Mouse (Mus musculus) kidney, postnatal 0 days (tissue): ENCODE measurements at regions not wholly inside any gene's neighbourhood (a gene's known extent, or its start where the extent isn't known, plus 50 kb on each side); places are given as distances from the start of the nearest gene placed in this dataset.

Experiments
- ATAC-seq: fragments of 200-750 bp; cut with Nextera tagmentation; replicated peaks from 2 replicates; pipeline ENCODE4 v1.8.0; 2017; ENCODE audit warnings: low read depth, moderate number of reproducible peaks, moderate TSS enrichment, moderate library complexity; ENCODE audit not compliant: low FRiP score
- DNase-seq: peaks from one replicate; pipeline ENCODE4 v3.0.0-alpha.2; 2016; ENCODE audit warnings: low spot score
- H3K27ac ChIP-seq: fragments of 300-500 bp; sonication (generic); 2 replicates; pipeline ENCODE4 v1.5.1; 2014; ENCODE audit warnings: mild to moderate bottlenecking
- H3K27me3 ChIP-seq: fragments of 300-500 bp; sonication (generic); 2 replicates; pipeline ENCODE4 v1.6.1; 2014; ENCODE audit warnings: low read length, mixed read lengths; ENCODE audit not compliant: insufficient read depth
- H3K36me3 ChIP-seq: fragments of 300-500 bp; sonication (generic); 2 replicates; pipeline ENCODE4 v1.6.1; 2014; ENCODE audit warnings: low read length, mixed read lengths; ENCODE audit not compliant: insufficient read depth
- H3K4me1 ChIP-seq: fragments of 300-500 bp; sonication (generic); replicated peaks from 2 replicates; pipeline ENCODE4 v1.6.1; 2014; ENCODE audit warnings: antibody characterized with exemption, low read length, mixed read lengths; ENCODE audit not compliant: insufficient read depth
- H3K4me2 ChIP-seq: fragments of 300-500 bp; sonication (generic); 2 replicates; pipeline ENCODE4 v1.6.1; 2014; ENCODE audit warnings: mild to moderate bottlenecking, low read length, moderate library complexity, mixed read lengths
- H3K4me3 ChIP-seq: fragments of 300-500 bp; sonication (generic); replicated peaks from 2 replicates; pipeline ENCODE4 v1.5.1; 2014; ENCODE audit warnings: low read depth, low read length
- H3K9ac ChIP-seq: fragments of 300-500 bp; sonication (generic); 2 replicates; pipeline ENCODE4 v1.6.1; 2014; ENCODE audit warnings: low read depth, low read length
- H3K9me3 ChIP-seq: fragments of 300-500 bp; sonication (generic); replicated peaks from 2 replicates; pipeline ENCODE4 v1.6.1; 2016; ENCODE audit warnings: low read length, inconsistent platforms, mixed read lengths
- CTCF ChIP-seq: IDR thresholded peaks from 2 replicates; pipeline ENCODE4 v1.5.1; 2016; ENCODE audit warnings: antibody characterized with exemption, low read depth, mild to moderate bottlenecking, moderate library complexity
- WGBS: fragments of 180-500 bp; shearing (Covaris S2); extraction: QIAGEN DNeasy Blood & Tissue Kit; methylation state at CpG from one replicate; pipeline ENCODE4 v1.1.7; 2014; 5-methylcytosine and 5-hydroxymethylcytosine counted together

- H3K9ac ChIP-seq, result no peak overlapping the region
- WGBS, result 83% methylated on average over 4 of the region's 4 CpGs
- DNase-seq (no peak), ATAC-seq (no peak)
- peaks cover under 1% of the 10 kb centered on the region; the same call in 1 of the 2 replicates for H3K4me1 ChIP-seq
- no peak overlapping the region for H3K4me3 ChIP-seq
- no peak overlapping the region for H3K27ac ChIP-seq
- H3K4me2 ChIP-seq, result no peak overlapping the region
- 0 out of 2 replicates have a peak, but pooled peaks cover 4% of the 10 kb centered on the region for H3K27me3 ChIP-seq
- TF ChIP-seq CTCF, result no peak
- no peaks in the 10 kb centered on the region for H3K36me3 ChIP-seq
- no peaks in the 10 kb centered on the region for H3K9me3 ChIP-seq
Measured at GRCm38 (mm10) chr8:26267569-26267968, 148.2 kb downstream of the Gm45692 start.

- H3K4me2 ChIP-seq, result 0 out of 2 replicates have a peak overlapping the region, but pooled peaks have one; percentile 8
- H3K9me3 ChIP-seq, result no peaks in the 10 kb centered on the region
- ATAC-seq, result no peak
- H3K27ac ChIP-seq, result no peak overlapping the region
- TF ChIP-seq CTCF, result no peak
- no peak overlapping the region for H3K4me3 ChIP-seq
- H3K27me3 ChIP-seq, result 0 out of 2 replicates have a peak, but pooled peaks cover 7% of the 10 kb centered on the region
- peak; percentile 55 for DNase-seq
- no peaks in the 10 kb centered on the region for H3K36me3 ChIP-seq
- H3K9ac ChIP-seq, result no peak overlapping the region
- WGBS, result 14% methylated on average over 17 of the region's 17 CpGs
- H3K4me1 ChIP-seq, result peaks cover 4% of the 10 kb centered on the region; the same call in 1 of the 2 replicates
Measured at GRCm38 (mm10) chr8:26268751-26269415, 149.5 kb downstream of the Gm45692 start.

GRCm38 (mm10) chr8:26272110-26272509, 152.8 kb downstream of the Gm45692 start:
- Histone ChIP-seq H3K27me3 (0 out of 2 replicates have a peak, but pooled peaks cover 10% of the 10 kb centered on the region), H3K36me3 (no peaks in the 10 kb centered on the region), H3K4me3 (no peak overlapping the region), H3K4me2 (no peak overlapping the region), H3K27ac (no peak overlapping the region), H3K4me1 (0 out of 2 replicates have a peak, but pooled peaks cover 4% of the 10 kb centered on the region), H3K9me3 (no peaks in the 10 kb centered on the region), H3K9ac (no peak overlapping the region)
- DNase-seq, result no peak
- no peak for ATAC-seq
- 50% methylated on average over 4 of the region's 4 CpGs for WGBS
- TF ChIP-seq CTCF, result peak; percentile 60

GRCm38 (mm10) chr8:26272675-26273414, 153.5 kb downstream of the Gm45692 start:
- H3K27me3 ChIP-seq, result 0 out of 2 replicates have a peak, but pooled peaks cover 10% of the 10 kb centered on the region
- no peak for TF ChIP-seq CTCF
- no peak for DNase-seq
- H3K36me3 ChIP-seq, result no peaks in the 10 kb centered on the region
- H3K9me3 ChIP-seq, result no peaks in the 10 kb centered on the region
- H3K9ac ChIP-seq, result no peak overlapping the region
- 37% methylated on average over 21 of the region's 21 CpGs for WGBS
- H3K4me1 ChIP-seq, result 0 out of 2 replicates have a peak, but pooled peaks cover 4% of the 10 kb centered on the region
- peak overlapping the region; percentile 36; the same call in 1 of the 2 replicates for H3K4me2 ChIP-seq
- no peak for ATAC-seq
- H3K4me3 ChIP-seq, result no peak overlapping the region
- no peak overlapping the region for H3K27ac ChIP-seq

- Histone ChIP-seq H3K4me1 (0 out of 2 replicates have a peak, but pooled peaks cover 4% of the 10 kb centered on the region), H3K4me2 (peak overlapping the region; percentile 36; the same call in 1 of the 2 replicates), H3K36me3 (no peaks in the 10 kb centered on the region), H3K9me3 (no peaks in the 10 kb centered on the region), H3K27ac (no peak overlapping the region), H3K9ac (no peak overlapping the region), H3K4me3 (no peak overlapping the region), H3K27me3 (0 out of 2 replicates have a peak, but pooled peaks cover 10% of the 10 kb centered on the region)
- WGBS, result 4% methylated on average over 12 of the region's 12 CpGs
- TF ChIP-seq CTCF, result no peak
- DNase-seq (peak; percentile 54), ATAC-seq (no peak)
Measured at GRCm38 (mm10) chr8:26273415-26273760, 154.1 kb downstream of the Gm45692 start.

- no peak for TF ChIP-seq CTCF
- Histone ChIP-seq H3K4me1 (0 out of 2 replicates have a peak, but pooled peaks cover 4% of the 10 kb centered on the region), H3K27ac (no peak overlapping the region), H3K27me3 (0 out of 2 replicates have a peak, but pooled peaks cover 10% of the 10 kb centered on the region), H3K9ac (no peak overlapping the region), H3K4me3 (no peak overlapping the region), H3K36me3 (no peaks in the 10 kb centered on the region), H3K4me2 (no peak overlapping the region), H3K9me3 (no peaks in the 10 kb centered on the region)
- WGBS, result 66% methylated on average over 5 of the region's 5 CpGs
- DNase-seq (no peak), ATAC-seq (no peak)
Measured at GRCm38 (mm10) chr8:26273792-26274191, 154.5 kb downstream of the Gm45692 start.
